ENCODE assay signal across 27 mouse cellular contexts in genomic region chr16:70079497-70079896, GRCm38 (mm10).
A peak's percentile ranks its signal among the peaks of the same experiment; 100 is the strongest.
DNase-seq lines count a peak whose midpoint lies in the region; ATAC-seq and TF ChIP-seq lines count a peak whose summit lies in the region.
"Had no signal": no experiment of that assay in that cellular context is flagged by ENCODE, and none has a peak within 500 bp of the region (broad histone marks: within the 10 kb centered on the region; RNA-seq: fewer than 3 reads in every experiment).

No protein-coding gene starts in this region.

- DNase-seq in layer of hippocampus, adult 2 months (ENCODE audit: low spot score in 2 of 2), result no peak
- DNase-seq in layer of hippocampus, adult 11-12 months (ENCODE audit: low spot score), result no peak
- peak; percentile 14 for DNase-seq in midbrain, postnatal 0 days (ENCODE audit: low spot score)
- DNase-seq in embryonic facial prominence, embryonic 14.5 days (ENCODE audit: low spot score), result peak; percentile 60
- DNase-seq: B cell, adult 2 months; cerebellum, adult 11 months; cerebellum, adult 9-11 months; heart, adult 2 months; heart, postnatal 4 days; kidney, adult 8-10 months; kidney, postnatal 10 days; retina, postnatal 1 day; spleen, adult 18-20 months; thymus, adult 18-20 months; thymus, postnatal 25 days had no signal

- H3K27me3 ChIP-seq in midbrain, postnatal 0 days (ENCODE audit: insufficient read depth, low read length), result no peaks in the 10 kb centered on the region
- no peaks in the 10 kb centered on the region for H3K27me3 ChIP-seq in midbrain, embryonic 16.5 days (ENCODE audit: control insufficient read depth, insufficient read depth, low read depth, low read length)
- no peaks in the 10 kb centered on the region for H3K27me3 ChIP-seq in embryonic facial prominence, embryonic 14.5 days (replicated peaks; ENCODE audit: control insufficient read depth, insufficient read depth, low read length)
- H3K27me3 ChIP-seq in kidney, embryonic 16.5 days (ENCODE audit: insufficient read depth, low read length), result no peaks in the 10 kb centered on the region
- H3K27me3 ChIP-seq: forebrain, embryonic 15.5 days; heart, embryonic 12.5 days; liver, embryonic 15.5 days; lung, embryonic 15.5 days; neural tube, embryonic 15.5 days had no signal

- H3K4me2 ChIP-seq in midbrain, postnatal 0 days (ENCODE audit: low read depth, low read length, poor library complexity, severe bottlenecking), result peak overlapping the region; percentile 13; the same call in 1 of the 2 replicates
- H3K4me2 ChIP-seq in midbrain, embryonic 16.5 days (ENCODE audit: low read length), result no peak overlapping the region
- peak overlapping the region; percentile 43 for H3K4me2 ChIP-seq in embryonic facial prominence, embryonic 14.5 days (ENCODE audit: low read depth, low read length)
- H3K4me2 ChIP-seq in kidney, embryonic 16.5 days (replicated peaks; ENCODE audit: low read depth, low read length), result no peak overlapping the region
- H3K4me2 ChIP-seq: forebrain, embryonic 15.5 days; heart, embryonic 12.5 days; liver, embryonic 15.5 days; lung, embryonic 15.5 days; midbrain, embryonic 11.5 days; neural tube, embryonic 15.5 days had no signal

- no peak overlapping the region for H3K27ac ChIP-seq in layer of hippocampus, adult 2 months
- H3K27ac ChIP-seq in midbrain, postnatal 0 days (ENCODE audit: low read depth, low read length), result no peak overlapping the region
- no peak overlapping the region for H3K27ac ChIP-seq in midbrain, embryonic 16.5 days (ENCODE audit: low read length)
- no peak overlapping the region for H3K27ac ChIP-seq in embryonic facial prominence, embryonic 14.5 days (replicated peaks; ENCODE audit: low read depth, low read length)
- no peak overlapping the region for H3K27ac ChIP-seq in kidney, embryonic 16.5 days (ENCODE audit: low read length)
- H3K27ac ChIP-seq: forebrain, embryonic 10.5 days; forebrain, embryonic 15.5 days; heart, adult 2 months; liver, embryonic 15.5 days; lung, embryonic 15.5 days; neural tube, embryonic 15.5 days had no signal

- no peak overlapping the region for H3K9ac ChIP-seq in midbrain, postnatal 0 days (replicated peaks; ENCODE audit: low read length, poor library complexity, severe bottlenecking)
- no peak overlapping the region for H3K9ac ChIP-seq in midbrain, embryonic 16.5 days (ENCODE audit: low read depth, low read length)
- H3K9ac ChIP-seq in embryonic facial prominence, embryonic 14.5 days (ENCODE audit: low read depth, low read length), result no peak overlapping the region
- H3K9ac ChIP-seq in kidney, embryonic 16.5 days (replicated peaks; ENCODE audit: low read length), result no peak overlapping the region
- H3K9ac ChIP-seq: forebrain, embryonic 15.5 days; heart, embryonic 12.5 days; liver, embryonic 15.5 days; lung, embryonic 15.5 days; neural tube, embryonic 15.5 days had no signal

- no peaks in the 10 kb centered on the region for H3K4me1 ChIP-seq in midbrain, postnatal 0 days (ENCODE audit: insufficient read depth, low read length)
- H3K4me1 ChIP-seq in midbrain, embryonic 16.5 days (ENCODE audit: control insufficient read depth, insufficient read depth, low read length), result peaks cover 3% of the 10 kb centered on the region; the same call in 1 of the 2 replicates
- peaks cover 3% of the 10 kb centered on the region; the same call in 1 of the 2 replicates for H3K4me1 ChIP-seq in embryonic facial prominence, embryonic 14.5 days (ENCODE audit: control insufficient read depth, insufficient read depth, low read length)
- no peaks in the 10 kb centered on the region for H3K4me1 ChIP-seq in kidney, embryonic 16.5 days (ENCODE audit: insufficient read depth, low read length)
- H3K4me1 ChIP-seq: forebrain, embryonic 10.5 days; forebrain, embryonic 15.5 days; heart, embryonic 12.5 days; liver, embryonic 15.5 days; lung, embryonic 15.5 days; neural tube, embryonic 15.5 days had no signal

- H3K9me3 ChIP-seq in midbrain, postnatal 0 days (ENCODE audit: low read length), result no peaks in the 10 kb centered on the region
- H3K9me3 ChIP-seq in midbrain, embryonic 16.5 days (replicated peaks; ENCODE audit: control insufficient read depth, low read length, poor library complexity, severe bottlenecking), result no peaks in the 10 kb centered on the region
- no peaks in the 10 kb centered on the region for H3K9me3 ChIP-seq in embryonic facial prominence, embryonic 14.5 days (ENCODE audit: control insufficient read depth, low read length)
- no peaks in the 10 kb centered on the region for H3K9me3 ChIP-seq in kidney, embryonic 16.5 days (ENCODE audit: low read length)
- H3K9me3 ChIP-seq: forebrain, embryonic 10.5 days; forebrain, embryonic 15.5 days; heart, embryonic 12.5 days; liver, embryonic 15.5 days; lung, embryonic 15.5 days; neural tube, embryonic 15.5 days had no signal

- no peak for ATAC-seq in midbrain, postnatal 0 days (ENCODE audit: low FRiP score)
- no peak for ATAC-seq in midbrain, embryonic 16.5 days
- ATAC-seq in embryonic facial prominence, embryonic 14.5 days (ENCODE audit: low read depth), result no peak
- no peak for ATAC-seq in inflammation-experienced regulatory T-cells, adult 6 months
- no peak for ATAC-seq in kidney, embryonic 16.5 days (ENCODE audit: low FRiP score, low TSS enrichment)
- ATAC-seq: forebrain, embryonic 15.5 days; hindbrain, embryonic 16.5 days; intestine, embryonic 16.5 days had no signal

- WGBS in midbrain, postnatal 0 days, result 76% methylated on average over 10 of the region's 10 CpGs
- 81% methylated on average over 10 of the region's 10 CpGs for WGBS in midbrain, embryonic 16.5 days
- 49% methylated on average over 10 of the region's 10 CpGs for WGBS in embryonic facial prominence, embryonic 14.5 days
- 90% methylated on average over 10 of the region's 10 CpGs for WGBS in kidney, embryonic 16.5 days

- H3K4me3 ChIP-seq in layer of hippocampus, adult 2 months, result no peak overlapping the region
- H3K4me3 ChIP-seq in midbrain, postnatal 0 days (ENCODE audit: low read depth, low read length), result no peak overlapping the region
- H3K4me3 ChIP-seq in midbrain, embryonic 16.5 days (ENCODE audit: low read depth, low read length), result no peak overlapping the region
- H3K4me3 ChIP-seq in embryonic facial prominence, embryonic 14.5 days (ENCODE audit: low read depth, low read length), result no peak overlapping the region
- H3K4me3 ChIP-seq in kidney, embryonic 16.5 days (ENCODE audit: low read length), result no peak overlapping the region
- H3K4me3 ChIP-seq: forebrain, embryonic 10.5 days; forebrain, embryonic 15.5 days; heart, adult 2 months; heart, embryonic 12.5 days; liver, embryonic 15.5 days; lung, embryonic 15.5 days; neural tube, embryonic 15.5 days had no signal

- TF ChIP-seq CTCF in layer of hippocampus, adult 2 months (conservative IDR thresholded peaks at IDR 0.05), result peak; percentile 47
- TF ChIP-seq CTCF in midbrain, postnatal 0 days (IDR thresholded peaks at IDR 0.05), result peak; percentile 18

- no peaks in the 10 kb centered on the region for H3K36me3 ChIP-seq in midbrain, postnatal 0 days (ENCODE audit: insufficient read depth, low read length)
- no peaks in the 10 kb centered on the region for H3K36me3 ChIP-seq in midbrain, embryonic 16.5 days (ENCODE audit: control insufficient read depth, insufficient read depth, low read length)
- no peaks in the 10 kb centered on the region for H3K36me3 ChIP-seq in embryonic facial prominence, embryonic 14.5 days (ENCODE audit: control insufficient read depth, insufficient read depth, low read length)
- no peaks in the 10 kb centered on the region for H3K36me3 ChIP-seq in kidney, embryonic 16.5 days (ENCODE audit: insufficient read depth, low read length)
- H3K36me3 ChIP-seq: forebrain, embryonic 10.5 days; forebrain, embryonic 15.5 days; heart, embryonic 12.5 days; liver, embryonic 15.5 days; lung, embryonic 15.5 days; neural tube, embryonic 15.5 days had no signal

Comparison
In these comparisons a context has a peak if more than half of its experiments do, and no peak if none do; other contexts are left out.
1. H3K4me2 ChIP-seq: peak in midbrain, postnatal 0 days (single experiment) and embryonic facial prominence, embryonic 14.5 days (single experiment); none in midbrain, embryonic 16.5 days (single experiment) and kidney, embryonic 16.5 days (single experiment).
2. DNase-seq: peak in midbrain, postnatal 0 days (single experiment) and embryonic facial prominence, embryonic 14.5 days (single experiment); none in layer of hippocampus, adult 2 months (0 of 2) and layer of hippocampus, adult 11-12 months (single experiment).